Mouse (Mus musculus) megakaryocyte, embryonic 14.5 days (primary cell): ENCODE measurements around the gene Map4.

Experiments used
- FLI1 ChIP-seq: IDR thresholded peaks from 2 replicates; pipeline ENCODE4 v1.6.1; 2012; ENCODE audit warnings: low read length, inconsistent platforms, mixed read lengths
- GATA1 ChIP-seq: IDR thresholded peaks from 3 replicates; pipeline ENCODE4 v1.6.1; 2012; ENCODE audit warnings: mixed read lengths, low read length, inconsistent platforms, borderline replicate concordance

DNA sequence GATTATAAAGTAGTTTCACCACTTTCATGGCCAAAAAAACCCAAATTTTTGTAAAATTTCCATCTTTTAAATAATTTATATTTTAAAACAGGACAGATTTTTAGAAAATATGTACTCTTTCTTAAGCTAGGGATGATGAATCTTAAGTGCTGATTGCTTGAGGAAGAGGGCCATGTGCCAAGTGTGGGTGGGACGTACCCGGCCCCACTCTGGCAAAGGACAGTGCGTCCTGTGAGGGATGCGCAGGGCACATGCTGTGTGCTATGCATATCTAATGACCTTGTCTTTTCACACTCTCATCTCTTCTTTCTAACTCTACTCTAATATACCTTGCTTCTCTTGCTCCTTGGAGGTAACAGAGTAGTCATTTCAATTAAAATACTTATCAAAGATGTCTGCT lies 66.2 kb downstream of the Map4 start:
- TF ChIP-seq GATA1 (no peak), FLI1 (no peak)
